Mouse (Mus musculus): ENCODE measurements at regions not wholly inside any gene's neighbourhood (a gene's known extent, or its start where the extent isn't known, plus 50 kb on each side); places are given as distances from the start of the nearest gene placed in this dataset.
A peak's percentile ranks its signal among the peaks of the same experiment; 100 is the strongest.

DNA sequence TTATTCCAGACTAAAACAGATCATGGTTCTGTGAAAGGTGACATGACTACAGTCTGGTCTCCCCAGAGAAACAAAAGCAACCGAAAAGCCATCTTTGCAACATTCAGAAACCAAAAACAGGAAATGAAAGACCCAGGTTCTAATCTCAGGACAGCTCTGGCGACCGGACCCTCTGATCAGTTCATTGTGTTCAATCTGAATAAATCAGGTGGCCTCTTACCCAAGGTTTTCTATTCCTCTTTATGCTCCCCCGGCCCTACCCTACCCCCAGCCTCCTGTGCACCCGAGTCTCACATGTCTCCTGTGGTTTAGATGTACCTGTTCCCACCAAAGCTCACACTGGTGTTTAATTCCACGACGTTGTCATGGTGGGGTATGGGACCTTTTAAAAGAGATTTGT, 238.6 kb upstream of the Jmjd1c start:
- H3K27ac ChIP-seq: no peak overlapping the region
- peaks cover 28% of the 10 kb centered on the region for H3K27me3 ChIP-seq (ENCODE audit: low read depth, poor library complexity, severe bottlenecking)
- H3K4me3 ChIP-seq: no peak overlapping the region
- DNase-seq (ENCODE audit: low spot score): no peak
- H3K36me3 ChIP-seq: no peaks in the 10 kb centered on the region
- H3K9me3 ChIP-seq (replicated peaks): no peaks in the 10 kb centered on the region
- WGBS: 88% methylated on average over 7 of the region's 7 CpGs
- H3K4me1 ChIP-seq: peaks cover 12% of the 10 kb centered on the region

DNA sequence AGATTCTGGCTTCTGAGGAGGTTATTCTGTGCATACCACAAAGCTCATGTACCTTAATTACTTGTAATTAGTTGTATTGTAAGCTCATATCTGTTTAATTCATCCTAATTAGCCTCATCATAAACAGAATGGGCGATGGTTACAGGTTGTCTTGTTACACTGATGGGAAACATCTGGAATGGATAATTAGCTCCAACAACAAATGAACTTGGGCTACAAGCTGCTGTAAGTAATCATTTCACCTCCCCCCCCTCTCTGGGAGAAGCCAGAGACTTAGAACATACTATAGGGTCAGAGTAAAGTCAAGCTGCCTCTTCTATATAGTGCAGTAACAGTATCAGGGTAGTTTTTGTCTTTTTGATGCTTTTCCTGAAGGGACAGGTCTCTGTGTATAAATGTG, 234.5 kb upstream of the Jmjd1c start:
- Histone ChIP-seq H3K4me1 (peaks cover 19% of the 10 kb centered on the region), H3K4me3 (no peak overlapping the region), H3K9me3 (replicated peaks) (no peaks in the 10 kb centered on the region), H3K27me3 (ENCODE audit: low read depth, poor library complexity, severe bottlenecking) (peaks cover 32% of the 10 kb centered on the region), H3K27ac (no peak overlapping the region), H3K36me3 (no peaks in the 10 kb centered on the region)
- WGBS: 29% methylated on average over 1 of the region's 1 CpGs
- no peak for DNase-seq (ENCODE audit: low spot score)

DNA sequence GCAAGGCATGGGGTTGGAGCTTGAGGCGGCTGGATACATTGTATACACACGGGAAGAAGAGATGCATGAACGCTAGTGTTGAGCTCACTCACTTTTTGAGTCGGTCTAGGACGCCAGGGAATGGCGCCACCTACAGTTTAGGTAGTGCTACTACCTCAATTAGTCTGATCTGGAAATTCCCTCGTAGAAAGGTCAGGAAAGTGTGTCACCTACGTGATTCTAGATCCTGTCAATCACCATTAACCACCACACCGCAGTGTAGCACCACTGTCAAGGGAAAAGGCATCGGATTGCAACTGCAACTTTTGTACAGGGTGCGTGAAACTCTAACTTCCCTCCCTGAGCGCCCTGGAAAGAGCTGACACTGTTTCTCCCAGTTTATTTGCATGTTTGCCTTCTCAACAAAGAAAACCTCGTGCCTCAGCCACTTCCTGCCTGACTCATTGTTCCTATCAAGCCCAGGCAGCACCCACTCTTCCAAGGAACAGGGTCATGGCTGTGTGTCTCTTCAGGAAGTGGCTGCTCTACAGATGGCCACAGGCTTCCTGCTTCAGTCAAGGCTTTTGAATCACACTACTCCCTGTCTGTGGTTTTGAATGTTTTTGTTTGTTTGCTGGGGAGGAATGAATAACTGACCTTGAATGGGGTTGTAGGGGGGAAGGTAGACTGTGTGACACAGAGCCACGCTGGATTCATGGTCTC, 231.6 kb upstream of the Jmjd1c start:
- no peaks in the 10 kb centered on the region for H3K9me3 ChIP-seq (replicated peaks)
- H3K36me3 ChIP-seq: no peaks in the 10 kb centered on the region
- DNase-seq (ENCODE audit: low spot score): peak; percentile 40
- H3K4me3 ChIP-seq: no peak overlapping the region
- no peak overlapping the region for H3K27ac ChIP-seq
- peaks cover 22% of the 10 kb centered on the region for H3K4me1 ChIP-seq
- peaks cover 23% of the 10 kb centered on the region for H3K27me3 ChIP-seq (ENCODE audit: low read depth, poor library complexity, severe bottlenecking)
- WGBS: 65% methylated on average over 14 of the region's 14 CpGs

DNA sequence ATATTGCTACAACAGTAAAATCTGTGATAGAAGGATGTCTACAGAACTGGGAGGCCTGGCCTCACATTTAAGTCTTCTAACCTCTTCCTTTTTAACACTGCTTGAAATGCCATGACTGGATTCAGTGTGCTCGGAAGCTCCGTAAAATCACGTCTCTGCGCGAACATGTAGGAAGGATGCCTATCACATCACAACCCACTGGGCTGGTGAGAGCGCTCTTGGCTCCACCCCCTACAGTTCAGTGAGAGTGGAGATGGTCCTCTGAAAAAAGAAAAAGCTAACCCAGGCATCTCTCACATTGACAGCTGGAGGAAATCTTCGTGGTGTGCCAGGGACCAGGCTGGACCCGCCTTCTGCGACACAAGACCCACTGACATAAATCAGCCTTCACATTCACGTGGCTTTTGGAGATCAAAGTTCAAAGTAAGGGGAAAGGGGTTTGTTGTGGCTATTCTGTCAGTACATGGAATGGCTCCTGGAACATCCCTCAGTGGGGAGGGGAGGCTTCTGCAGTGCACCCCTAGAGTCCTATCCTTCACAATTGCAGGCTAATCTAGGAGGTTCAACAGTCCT, 230.8 kb upstream of the Jmjd1c start:
- no peak overlapping the region for H3K27ac ChIP-seq

DNA sequence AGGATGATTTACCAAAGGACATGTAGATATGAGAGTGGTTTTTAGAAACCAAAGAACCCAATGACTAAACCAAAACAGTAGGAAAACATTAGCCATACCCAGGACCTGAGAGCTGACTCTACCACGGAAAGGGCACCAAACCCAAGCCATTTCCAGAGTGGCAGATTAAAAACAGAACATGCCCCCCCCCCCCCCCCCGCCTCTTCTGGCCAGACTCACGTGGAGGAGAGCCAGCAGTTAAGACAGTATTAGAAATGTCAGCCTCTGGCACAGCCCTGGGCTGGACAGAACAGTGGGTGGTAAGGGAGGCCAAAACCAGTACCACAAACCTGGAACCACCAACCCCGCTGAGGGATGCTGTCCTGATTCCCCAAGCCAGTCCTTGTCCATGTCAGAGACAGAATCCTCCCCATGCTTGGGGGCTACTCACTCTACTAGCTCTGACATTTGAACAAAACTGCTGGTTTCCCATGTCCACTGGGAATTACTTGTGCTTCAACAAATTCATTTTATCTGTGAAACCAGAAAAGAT, 224.7 kb upstream of the Jmjd1c start:
- H3K4me1 ChIP-seq: 0 out of 2 replicates have a peak, but pooled peaks cover 3% of the 10 kb centered on the region
- no peak for DNase-seq (ENCODE audit: low spot score)
- H3K27ac ChIP-seq: no peak overlapping the region
- H3K36me3 ChIP-seq: no peaks in the 10 kb centered on the region
- no peak overlapping the region for H3K4me3 ChIP-seq
- 65% methylated on average over 4 of the region's 4 CpGs for WGBS
- H3K27me3 ChIP-seq (ENCODE audit: low read depth, poor library complexity, severe bottlenecking): 0 out of 2 replicates have a peak, but pooled peaks cover 8% of the 10 kb centered on the region
- H3K9me3 ChIP-seq (replicated peaks): no peaks in the 10 kb centered on the region

More for the DNA sequence above, 230.8 kb upstream of the Jmjd1c start:
- Histone ChIP-seq H3K36me3 (no peaks in the 10 kb centered on the region), H3K27me3 (ENCODE audit: low read depth, poor library complexity, severe bottlenecking) (peaks cover 17% of the 10 kb centered on the region), H3K4me3 (no peak overlapping the region), H3K9me3 (replicated peaks) (no peaks in the 10 kb centered on the region), H3K4me1 (peaks cover 22% of the 10 kb centered on the region)
- DNase-seq (ENCODE audit: low spot score): no peak
- WGBS: 68% methylated on average over 10 of the region's 10 CpGs

DNA sequence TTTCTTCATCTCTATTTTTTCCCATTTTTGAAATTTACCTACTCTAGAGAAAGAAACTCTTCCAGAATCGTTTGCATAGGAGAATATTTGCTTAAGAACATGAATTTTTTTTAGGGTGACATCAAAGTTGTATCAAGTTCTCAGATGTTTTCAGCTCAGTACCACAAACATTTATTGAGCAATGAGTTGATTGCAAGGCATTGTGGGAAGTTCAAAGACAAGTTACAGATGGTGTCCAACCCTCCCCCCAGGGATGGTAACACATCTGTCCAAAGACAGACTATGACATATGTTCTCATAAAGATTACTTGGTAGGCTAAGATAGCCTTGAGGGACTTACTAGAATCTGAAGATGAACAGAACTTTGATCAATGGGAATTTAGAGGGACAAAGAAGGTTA, 224.3 kb upstream of the Jmjd1c start:
- WGBS: 79% methylated on average over 1 of the region's 1 CpGs
- Histone ChIP-seq H3K27ac (no peak overlapping the region), H3K36me3 (no peaks in the 10 kb centered on the region), H3K4me3 (no peak overlapping the region), H3K27me3 (ENCODE audit: low read depth, poor library complexity, severe bottlenecking) (0 out of 2 replicates have a peak, but pooled peaks cover 8% of the 10 kb centered on the region), H3K4me1 (0 out of 2 replicates have a peak, but pooled peaks cover 3% of the 10 kb centered on the region), H3K9me3 (replicated peaks) (no peaks in the 10 kb centered on the region)
- no peak for DNase-seq (ENCODE audit: low spot score)

DNA sequence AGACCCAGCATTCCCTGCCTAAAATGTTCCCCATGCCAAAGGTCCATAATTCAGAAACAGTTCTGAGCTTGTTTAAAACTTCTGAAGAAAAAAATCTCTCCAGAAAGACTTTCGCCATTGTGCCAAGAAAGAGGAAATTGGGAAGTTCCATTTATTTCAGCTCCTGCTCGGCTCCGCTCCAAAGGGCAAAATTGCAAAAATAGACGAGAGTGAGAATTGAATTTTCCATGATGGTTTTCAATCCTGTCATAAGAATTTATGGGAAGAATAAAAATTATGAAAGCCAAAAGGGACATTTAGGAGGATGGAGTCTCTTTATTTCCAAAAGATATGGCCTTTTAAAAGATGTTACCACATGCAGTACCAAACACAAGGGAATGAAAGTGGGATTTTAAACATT, 222.5 kb upstream of the Jmjd1c start:
- Histone ChIP-seq H3K9me3 (replicated peaks) (no peaks in the 10 kb centered on the region), H3K4me1 (no peaks in the 10 kb centered on the region), H3K36me3 (no peaks in the 10 kb centered on the region), H3K27ac (no peak overlapping the region), H3K4me3 (no peak overlapping the region), H3K27me3 (ENCODE audit: low read depth, poor library complexity, severe bottlenecking) (0 out of 2 replicates have a peak, but pooled peaks cover 8% of the 10 kb centered on the region)
- WGBS: 95% methylated on average over 4 of the region's 4 CpGs
- DNase-seq (ENCODE audit: low spot score): no peak

DNA sequence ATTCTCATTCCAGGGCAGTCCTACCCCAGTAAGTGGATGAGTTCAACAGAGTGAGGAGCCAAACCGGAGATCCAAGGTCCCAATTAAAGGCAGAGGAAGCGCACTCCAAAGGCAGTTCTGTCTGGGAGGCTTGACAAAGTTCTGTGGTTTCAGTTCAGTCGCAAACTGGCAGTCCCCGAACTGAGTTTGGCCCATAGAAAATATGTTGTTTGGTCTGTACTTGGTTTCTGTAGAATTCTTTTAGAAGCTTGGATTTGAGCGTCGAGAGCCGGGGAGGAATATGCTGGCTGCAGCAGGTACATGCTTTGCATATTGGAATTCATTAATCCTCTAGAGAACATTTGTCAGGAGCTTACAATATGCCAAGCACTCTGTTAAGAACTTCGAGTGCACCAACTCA, 216.9 kb upstream of the Jmjd1c start:
- DNase-seq (ENCODE audit: low spot score): no peak
- no peaks in the 10 kb centered on the region for H3K4me1 ChIP-seq
- 88% methylated on average over 8 of the region's 8 CpGs for WGBS
- no peak overlapping the region for H3K27ac ChIP-seq
- H3K27me3 ChIP-seq (ENCODE audit: low read depth, poor library complexity, severe bottlenecking): no peaks in the 10 kb centered on the region
- no peaks in the 10 kb centered on the region for H3K36me3 ChIP-seq
- no peak overlapping the region for H3K4me3 ChIP-seq
- no peaks in the 10 kb centered on the region for H3K9me3 ChIP-seq (replicated peaks)

DNA sequence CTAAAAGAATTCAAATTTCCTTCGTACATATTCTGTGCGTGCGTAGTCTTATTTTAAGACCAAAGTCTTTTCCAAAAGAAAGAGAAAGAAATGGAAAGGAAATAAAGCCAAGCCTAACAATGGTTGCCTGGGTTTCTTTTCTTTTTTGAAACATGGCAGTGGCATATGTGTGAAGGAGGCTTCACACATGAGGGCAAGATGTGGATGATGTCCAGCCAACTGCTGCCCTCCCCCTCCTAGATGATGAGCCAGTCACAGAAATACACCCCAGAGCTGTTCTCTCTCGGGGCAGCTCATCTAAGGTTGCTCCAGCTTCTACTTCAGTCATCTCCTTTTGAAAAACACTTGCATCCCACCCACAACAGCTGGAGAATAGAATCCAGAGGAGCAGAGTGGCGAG, 213.1 kb upstream of the Jmjd1c start:
- Histone ChIP-seq H3K9me3 (replicated peaks) (no peaks in the 10 kb centered on the region), H3K36me3 (no peaks in the 10 kb centered on the region), H3K4me1 (no peaks in the 10 kb centered on the region), H3K27ac (no peak overlapping the region), H3K4me3 (no peak overlapping the region), H3K27me3 (ENCODE audit: low read depth, poor library complexity, severe bottlenecking) (no peaks in the 10 kb centered on the region)
- WGBS: 90% methylated on average over 5 of the region's 5 CpGs
- no peak for DNase-seq (ENCODE audit: low spot score)

DNA sequence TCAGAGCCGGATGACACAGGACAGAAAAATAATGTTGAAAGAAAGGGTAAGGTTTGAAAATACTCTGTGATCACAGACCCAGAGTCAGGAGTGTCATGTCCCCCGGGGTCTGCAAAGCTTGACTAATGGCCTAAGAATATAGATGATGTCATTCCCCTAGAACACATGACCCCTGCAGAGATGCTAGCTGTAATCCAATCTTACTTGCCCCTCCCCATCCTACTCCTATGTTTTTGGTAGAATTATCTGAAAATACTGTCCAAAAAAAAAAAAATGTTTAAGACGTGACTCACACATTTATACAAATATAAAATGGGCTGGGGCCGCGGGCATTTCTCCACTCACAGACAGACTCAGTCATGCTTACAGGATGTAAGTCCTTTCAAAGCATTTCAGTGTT, 210.3 kb upstream of the Jmjd1c start:
- no peak for DNase-seq (ENCODE audit: low spot score)
- no peaks in the 10 kb centered on the region for H3K9me3 ChIP-seq (replicated peaks)
- H3K27ac ChIP-seq: no peak overlapping the region
- no peak overlapping the region for H3K4me3 ChIP-seq
- no peaks in the 10 kb centered on the region for H3K36me3 ChIP-seq
- H3K27me3 ChIP-seq (ENCODE audit: low read depth, poor library complexity, severe bottlenecking): no peaks in the 10 kb centered on the region
- WGBS: 90% methylated on average over 5 of the region's 5 CpGs
- no peaks in the 10 kb centered on the region for H3K4me1 ChIP-seq

DNA sequence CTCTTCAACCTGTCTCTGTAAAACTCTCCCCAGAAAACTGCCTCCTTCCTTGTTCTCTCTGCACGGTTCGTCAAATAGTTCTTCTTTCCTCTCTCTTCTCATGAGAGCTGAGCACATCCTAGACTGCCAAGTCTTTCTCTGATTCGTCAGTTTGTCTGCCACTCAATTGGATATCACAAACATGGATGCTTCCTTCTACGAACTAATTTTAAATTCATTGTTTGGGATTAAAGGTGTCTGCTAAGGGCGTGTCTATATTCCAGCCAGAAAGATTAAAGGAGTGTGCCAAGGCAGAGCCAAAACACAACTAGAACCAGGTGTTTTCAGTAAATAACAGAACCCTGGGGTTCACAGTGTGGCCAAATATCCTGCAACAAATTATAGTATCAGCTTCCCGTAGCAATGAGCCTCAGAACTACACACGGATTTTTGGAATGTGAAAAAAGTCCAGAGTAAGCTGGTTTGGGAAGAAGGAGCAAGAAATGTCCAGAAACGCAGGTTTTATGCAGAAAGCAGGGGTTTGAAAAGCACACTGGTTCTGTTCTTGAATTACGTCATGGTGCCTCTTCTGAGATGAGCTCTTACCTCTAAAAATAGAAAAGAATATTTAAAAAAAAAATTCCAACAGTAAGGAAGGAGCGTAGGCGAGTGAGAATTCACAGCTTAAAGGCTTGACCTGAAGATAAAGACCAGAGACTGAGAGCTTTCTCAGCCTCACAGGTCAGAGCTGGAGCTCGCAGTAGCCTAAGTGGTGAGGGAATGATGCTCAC, 206.0 kb upstream of the Jmjd1c start:
- no peaks in the 10 kb centered on the region for H3K4me1 ChIP-seq
- H3K4me3 ChIP-seq: no peak overlapping the region
- DNase-seq (ENCODE audit: low spot score): no peak
- no peaks in the 10 kb centered on the region for H3K27me3 ChIP-seq (ENCODE audit: low read depth, poor library complexity, severe bottlenecking)
- no peaks in the 10 kb centered on the region for H3K36me3 ChIP-seq
- no peak overlapping the region for H3K27ac ChIP-seq
- H3K9me3 ChIP-seq (replicated peaks): no peaks in the 10 kb centered on the region
- WGBS: 83% methylated on average over 12 of the region's 12 CpGs

DNA sequence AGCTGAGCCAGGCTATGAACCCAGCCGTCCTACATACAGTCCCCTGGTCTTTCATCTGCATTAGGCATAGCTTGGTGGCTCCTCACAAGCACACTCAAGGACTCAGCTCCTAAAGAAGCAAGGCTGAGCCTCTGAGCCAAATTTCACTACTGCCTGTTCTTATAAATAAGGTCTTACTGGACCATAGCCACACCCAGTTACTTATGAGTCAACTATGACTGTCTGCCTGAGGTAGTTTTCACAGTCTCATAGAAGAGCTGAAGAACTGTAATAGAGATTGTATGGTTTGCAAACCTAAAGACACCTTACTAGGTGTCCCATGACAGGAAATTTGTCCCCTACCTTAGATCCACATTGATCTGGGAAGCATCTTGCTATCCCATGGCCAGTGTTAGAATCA, 204.1 kb upstream of the Jmjd1c start:
- Histone ChIP-seq H3K4me1 (peaks cover 2% of the 10 kb centered on the region; the same call in 1 of the 2 replicates), H3K4me3 (no peak overlapping the region), H3K36me3 (no peaks in the 10 kb centered on the region), H3K27me3 (ENCODE audit: low read depth, poor library complexity, severe bottlenecking) (no peaks in the 10 kb centered on the region), H3K27ac (no peak overlapping the region), H3K9me3 (replicated peaks) (no peaks in the 10 kb centered on the region)
- WGBS: 88% methylated on average over 1 of the region's 1 CpGs
- DNase-seq (ENCODE audit: low spot score): no peak

DNA sequence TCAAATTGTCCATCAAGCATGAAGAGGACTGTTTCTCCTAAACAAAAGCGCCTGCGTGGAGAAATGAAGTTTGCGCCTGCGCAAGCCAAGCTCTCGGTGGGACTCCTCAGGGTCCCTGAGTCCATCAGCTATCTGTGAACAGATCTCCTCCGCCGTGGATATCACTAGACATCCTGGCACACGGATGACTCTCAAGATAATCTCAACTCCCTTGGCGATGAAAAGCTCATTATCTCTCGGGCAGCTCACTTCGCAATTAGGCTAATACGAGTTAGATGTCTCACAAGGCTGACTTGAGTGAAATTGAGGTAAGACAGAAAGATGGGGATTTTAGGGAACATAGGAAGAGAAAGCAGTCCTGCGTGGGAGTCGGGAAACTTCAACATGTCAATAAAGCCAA, 202.1 kb upstream of the Jmjd1c start:
- WGBS: 94% methylated on average over 14 of the region's 14 CpGs
- H3K9me3 ChIP-seq (replicated peaks): no peaks in the 10 kb centered on the region
- no peak overlapping the region for H3K4me3 ChIP-seq
- no peak for DNase-seq (ENCODE audit: low spot score)
- H3K36me3 ChIP-seq: no peaks in the 10 kb centered on the region
- no peaks in the 10 kb centered on the region for H3K27me3 ChIP-seq (ENCODE audit: low read depth, poor library complexity, severe bottlenecking)
- H3K4me1 ChIP-seq: peaks cover 10% of the 10 kb centered on the region; the same call in 1 of the 2 replicates
- no peak overlapping the region for H3K27ac ChIP-seq

Measured in limb, embryonic 10.5 days (tissue).